Mouse (Mus musculus): Measurements from ENCODE around the gene Vil1.

GRCm38 (mm10) chr1:74376396-74376795, 32.8 kb upstream of the Vil1 start:
- TF ChIP-seq EP300 (IDR thresholded peaks at IDR 0.05; ENCODE audit: low read depth) (no peak), CTCF (IDR thresholded peaks at IDR 0.05; ENCODE audit: low read depth) (no peak)

Measured in liver, postnatal 0 days (tissue).